Mouse (Mus musculus) ES-E14 (cell line): ENCODE results near the gene Yjefn3. TPM values are rescaled to one million over a fixed set of nuclear protein-coding genes. Genes with fewer than 3 reads are reported as not detected.

Experiments
- DNase-seq: peaks from one replicate; pipeline ENCODE4 v3.0.0-alpha.2; 2013; ENCODE audit warnings: low read depth, low spot score
- H3K27ac ChIP-seq: 2 replicates; pipeline ENCODE4 v1.5.1; 2012; ENCODE audit warnings: low read depth, mild to moderate bottlenecking, low read length, moderate library complexity, mixed read lengths; ENCODE audit not compliant: poor library complexity, insufficient read depth, severe bottlenecking
- H3K36me3 ChIP-seq: 2 replicates; pipeline ENCODE4 v1.6.1; 2012; ENCODE audit warnings: mild to moderate bottlenecking, low read length, moderate library complexity, mixed read lengths; ENCODE audit not compliant: control insufficient read depth, poor library complexity, insufficient read depth, severe bottlenecking
- H3K4me1 ChIP-seq, 2 experiments: fragments of 150-350 bp in 1 of 2; sonication (generic) in 1 of 2; 2 replicates each; pipeline ENCODE4 v1.6.1; 2012; ENCODE audit warnings: low read length in 2 of 2, mild to moderate bottlenecking in 1 of 2, mixed read lengths in 1 of 2; ENCODE audit not compliant: control insufficient read depth in 2 of 2, insufficient read depth in 2 of 2, poor library complexity in 1 of 2
- H3K4me3 ChIP-seq, 2 experiments: fragments of 150-350 bp in 1 of 2; sonication (generic) in 1 of 2; 2 replicates each; pipeline ENCODE4 v1.5.1; 2012; ENCODE audit warnings: low read length in 2 of 2, low read depth in 1 of 2, mild to moderate bottlenecking in 1 of 2, mixed read lengths in 1 of 2; ENCODE audit not compliant: insufficient read depth in 1 of 2, poor library complexity in 1 of 2, severe bottlenecking in 1 of 2
- H3K9ac ChIP-seq: 2 replicates; pipeline ENCODE4 v1.6.1; 2012; ENCODE audit warnings: low read depth, mild to moderate bottlenecking, low read length, mixed read lengths; ENCODE audit not compliant: poor library complexity, insufficient read depth, severe bottlenecking
- H3K9me3 ChIP-seq: fragments of 150-350 bp; sonication (generic); 2 replicates; pipeline ENCODE4 v1.6.1; 2012; ENCODE audit warnings: low read depth, mild to moderate bottlenecking, low read length; ENCODE audit not compliant: control insufficient read depth, insufficient read depth
- CHD2 ChIP-seq: IDR thresholded peaks from 2 replicates; pipeline ENCODE4 v1.6.1; 2014; ENCODE audit warnings: mild to moderate bottlenecking, low read depth, low read length, inconsistent platforms
- HCFC1 ChIP-seq: IDR thresholded peaks from 2 replicates; pipeline ENCODE4 v1.6.1; 2012; ENCODE audit warnings: low read length, inconsistent platforms, borderline replicate concordance; ENCODE audit not compliant: insufficient read depth
- MAFK ChIP-seq: IDR thresholded peaks from 2 replicates; pipeline ENCODE4 v1.6.1; 2014; ENCODE audit warnings: mild to moderate bottlenecking, low read depth, low read length, inconsistent platforms; ENCODE audit not compliant: insufficient read depth
- ZC3H11A ChIP-seq: IDR thresholded peaks from 2 replicates; pipeline ENCODE4 v1.6.1; 2012; ENCODE audit warnings: low read depth, mild to moderate bottlenecking, inconsistent platforms, low read length, borderline replicate concordance
- ZNF384 ChIP-seq: IDR thresholded peaks from 2 replicates; pipeline ENCODE4 v1.6.1; 2012; ENCODE audit warnings: low read depth, low read length, inconsistent platforms
- in situ Hi-C, 2 experiments: fragments of 600-800 bp; cut with MboI; formaldehyde crosslinking; loops; one replicate each; pipeline ENCODE4 v1.15.1; 2025; ENCODE audit warnings: low sequenced_read_pairs in 2 of 2, inconsistent platforms in 1 of 2; ENCODE audit not compliant: unreplicated experiment in 2 of 2
- total RNA-seq: library from RNA; depleted of rRNA; stranded (reverse); fragments of 300-350 nt; gene quantifications from 2 replicates; pipeline ENCODE4 v1.2.3, GENCODE M21; 2012

The Yjefn3 gene
- total RNA-seq, 1 experiment: 7.0 TPM

DNA sequence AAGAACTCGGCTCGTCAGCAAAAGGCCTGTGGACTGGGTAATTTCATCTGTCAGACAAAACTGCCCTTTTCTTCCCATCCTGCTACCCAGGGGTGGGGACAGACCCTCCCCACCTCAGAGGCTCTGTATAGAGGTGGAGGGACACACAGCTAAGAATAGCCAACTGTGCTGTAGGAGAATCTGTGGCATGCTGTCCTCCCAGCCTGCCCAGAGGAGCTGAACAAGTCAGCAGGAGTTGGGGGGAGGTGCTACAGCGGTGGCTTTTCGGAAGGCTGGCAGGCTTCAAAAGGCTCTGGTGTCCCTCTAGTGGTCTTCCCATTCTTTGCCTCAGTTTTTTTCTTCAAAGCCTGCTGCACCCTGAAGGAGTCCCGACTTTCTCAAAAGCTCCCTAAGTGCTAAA lies 13.2 kb upstream of the Yjefn3 start:
- TF ChIP-seq CHD2 (no peak), ZNF384 (peak; percentile 54; the same call in 1 of the 2 replicates), HCFC1 (no peak)
- H3K36me3 ChIP-seq: peaks cover 74% of the 10 kb centered on the region
- H3K4me3 ChIP-seq: no peak overlapping the region
- H3K4me1 ChIP-seq: peaks cover 3 to 5% of the 10 kb centered on the region in 2 experiments; a peak in 3 of 4 replicates
- H3K9me3 ChIP-seq: no peaks in the 10 kb centered on the region
- H3K9ac ChIP-seq: no peak overlapping the region
- DNase-seq: no peak
- in situ Hi-C loops: no loop called here
- H3K27ac ChIP-seq: no peak overlapping the region

DNA sequence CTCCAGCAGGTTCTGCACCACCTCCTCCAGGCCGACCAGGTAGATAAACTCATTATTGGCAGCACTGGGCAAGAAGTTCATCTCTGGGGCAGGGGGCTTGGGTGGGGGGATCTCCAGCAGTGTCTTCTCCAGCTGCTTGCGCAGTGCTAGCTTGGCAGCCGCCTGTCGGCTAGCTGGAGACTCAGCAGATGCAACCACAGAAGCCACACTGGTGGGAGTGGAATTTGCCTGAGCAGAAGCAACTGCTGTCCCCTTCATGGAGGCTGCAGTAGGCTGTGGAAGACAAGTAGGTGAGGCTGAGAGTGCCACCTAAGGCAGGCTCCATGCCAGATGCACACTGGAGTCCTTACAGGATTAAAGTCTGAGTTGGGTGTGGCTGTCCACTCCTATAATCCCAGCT lies 12.0 kb upstream of the Yjefn3 start:
- DNase-seq: no peak
- in situ Hi-C loops: no loop called here
- TF ChIP-seq HCFC1 (no peak), ZC3H11A (no peak), CHD2 (no peak), MAFK (no peak), ZNF384 (no peak)
- peaks cover 85% of the 10 kb centered on the region for H3K36me3 ChIP-seq
- no peaks in the 10 kb centered on the region for H3K4me1 ChIP-seq
- H3K27ac ChIP-seq: no peak overlapping the region
- no peak overlapping the region for H3K4me3 ChIP-seq
- no peak overlapping the region for H3K9ac ChIP-seq
- no peaks in the 10 kb centered on the region for H3K9me3 ChIP-seq

DNA sequence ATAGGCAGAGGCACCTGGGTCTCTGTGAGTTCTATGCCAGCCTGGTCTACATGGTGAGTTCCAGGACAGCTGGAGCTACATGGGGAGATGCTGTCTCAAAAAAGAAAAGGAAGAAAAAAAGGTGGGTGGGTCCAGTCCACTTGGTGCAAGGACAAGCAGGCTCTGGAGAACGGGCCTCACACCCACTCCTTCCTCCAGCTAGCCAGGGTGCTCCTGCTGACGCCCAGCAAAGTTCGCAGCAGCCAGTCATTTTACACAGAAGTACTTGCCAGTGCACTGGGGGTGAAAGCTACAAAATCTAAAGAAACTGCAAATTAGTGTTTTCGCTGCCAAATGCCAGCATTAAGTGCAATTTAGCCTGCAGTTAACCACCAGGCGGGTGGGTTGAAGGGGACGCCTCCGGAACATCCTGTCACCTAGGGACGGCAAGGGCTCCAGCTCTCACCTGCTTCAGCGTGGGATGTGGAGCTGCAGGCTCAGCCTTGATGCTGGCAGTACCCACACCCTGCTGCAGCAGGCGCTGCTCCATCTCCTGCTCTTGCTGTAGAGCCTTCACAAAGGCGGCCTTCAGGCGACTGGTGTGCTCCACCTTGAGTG lies 10.1 kb upstream of the Yjefn3 start:
- no peak for TF ChIP-seq MAFK
- TF ChIP-seq HCFC1: no peak
- no peak for TF ChIP-seq CHD2
- TF ChIP-seq ZC3H11A: no peak
- TF ChIP-seq ZNF384: no peak
- H3K4me3 ChIP-seq: no peak overlapping the region
- H3K9me3 ChIP-seq: no peaks in the 10 kb centered on the region
- in situ Hi-C loops: no loop called here
- H3K4me1 ChIP-seq: peaks cover 0 to 3% of the 10 kb centered on the region in 2 experiments; a peak in 1 of 4 replicates
- DNase-seq: no peak
- no peak overlapping the region for H3K27ac ChIP-seq
- peaks cover 90% of the 10 kb centered on the region for H3K36me3 ChIP-seq
- no peak overlapping the region for H3K9ac ChIP-seq

DNA sequence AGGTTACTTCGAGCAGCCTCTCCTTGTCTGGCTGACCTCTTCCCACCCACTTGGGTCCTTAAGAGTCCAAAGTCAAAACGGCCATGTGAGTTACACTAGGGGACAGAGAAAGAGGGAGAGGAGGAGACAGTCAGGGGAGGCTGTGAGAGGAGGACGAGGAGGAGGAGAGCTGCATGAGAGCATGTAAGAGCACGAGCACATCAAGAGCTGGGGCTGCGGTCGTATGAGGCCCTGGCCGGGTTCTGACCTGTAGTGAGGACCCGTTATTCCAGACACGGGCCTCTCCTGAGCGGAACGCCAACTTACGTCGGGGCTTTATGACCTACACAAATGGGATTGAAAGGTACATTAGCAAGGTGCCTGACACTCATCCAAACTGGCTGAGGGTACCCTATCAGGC lies 9.4 kb upstream of the Yjefn3 start:
- in situ Hi-C loops: no loop called here
- H3K4me3 ChIP-seq: no peak overlapping the region

DNA sequence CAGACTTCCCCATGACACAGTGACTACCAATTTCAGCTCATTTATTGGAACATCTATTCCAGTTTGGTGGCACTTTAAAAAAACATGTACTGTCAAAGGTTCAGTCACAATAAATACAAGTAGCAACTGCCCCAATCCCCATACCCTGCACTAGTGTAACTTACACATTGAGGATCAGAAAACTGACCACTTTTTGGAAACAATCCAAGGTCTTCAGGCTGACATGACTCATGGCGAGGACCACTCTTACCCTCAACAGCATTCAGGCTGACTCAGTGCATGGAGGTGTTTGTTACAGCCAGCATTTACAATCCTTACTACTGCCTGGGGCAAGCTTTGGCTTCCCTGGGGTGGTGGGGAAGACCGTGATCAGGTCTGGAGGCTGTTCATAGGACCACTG lies 4.6 kb upstream of the Yjefn3 start:
- H3K27ac ChIP-seq: no peak overlapping the region
- in situ Hi-C loops: no loop called here
- DNase-seq: no peak
- TF ChIP-seq HCFC1: no peak
- no peak for TF ChIP-seq MAFK
- no peak for TF ChIP-seq ZNF384
- TF ChIP-seq CHD2: no peak
- TF ChIP-seq ZC3H11A: no peak
- H3K9me3 ChIP-seq: no peaks in the 10 kb centered on the region
- no peak overlapping the region for H3K4me3 ChIP-seq
- H3K36me3 ChIP-seq: peaks cover 40% of the 10 kb centered on the region
- H3K9ac ChIP-seq: no peak overlapping the region
- peaks cover 0 to 14% of the 10 kb centered on the region in 2 experiments; a peak in 2 of 4 replicates for H3K4me1 ChIP-seq

More for the DNA sequence above, 9.4 kb upstream of the Yjefn3 start:
- no peak overlapping the region for H3K27ac ChIP-seq
- no peak for TF ChIP-seq ZC3H11A
- TF ChIP-seq CHD2: no peak
- DNase-seq: no peak
- no peaks in the 10 kb centered on the region for H3K9me3 ChIP-seq
- peaks cover 0 to 3% of the 10 kb centered on the region in 2 experiments; a peak in 1 of 4 replicates for H3K4me1 ChIP-seq
- no peak overlapping the region for H3K9ac ChIP-seq
- H3K36me3 ChIP-seq: peaks cover 83% of the 10 kb centered on the region
